Mouse (Mus musculus) 416B (cell line): ENCODE measurements at regions not wholly inside any gene's neighbourhood (a gene's known extent, or its start where the extent isn't known, plus 50 kb on each side); places are given as distances from the start of the nearest gene placed in this dataset.

ENCODE experiments used
- DNase-seq: peaks from one replicate; pipeline ENCODE4 v3.0.0; 2011; ENCODE audit warnings: low read depth

DNA sequence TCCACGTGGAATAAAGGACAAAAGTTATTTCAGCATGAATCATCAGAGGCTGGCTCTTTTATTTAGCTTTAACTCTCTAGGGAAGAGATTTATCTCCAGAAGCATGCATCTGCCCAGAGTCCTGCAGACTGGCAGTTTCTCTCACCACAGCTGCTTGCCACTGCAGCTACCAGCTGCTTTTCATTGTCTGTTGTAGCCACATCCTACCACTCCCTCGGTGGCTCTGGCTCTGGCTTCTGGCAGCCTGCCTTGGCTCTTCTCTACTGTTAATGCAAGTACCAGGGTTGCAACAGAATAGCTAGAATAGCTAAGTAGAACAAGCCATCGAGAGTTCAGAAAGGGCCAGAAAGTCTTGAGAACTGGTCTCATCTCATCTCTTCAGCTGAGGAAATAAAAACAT lies 1014.2 kb downstream of the Nsun3 start:
- DNase-seq: peak; percentile 2

DNA sequence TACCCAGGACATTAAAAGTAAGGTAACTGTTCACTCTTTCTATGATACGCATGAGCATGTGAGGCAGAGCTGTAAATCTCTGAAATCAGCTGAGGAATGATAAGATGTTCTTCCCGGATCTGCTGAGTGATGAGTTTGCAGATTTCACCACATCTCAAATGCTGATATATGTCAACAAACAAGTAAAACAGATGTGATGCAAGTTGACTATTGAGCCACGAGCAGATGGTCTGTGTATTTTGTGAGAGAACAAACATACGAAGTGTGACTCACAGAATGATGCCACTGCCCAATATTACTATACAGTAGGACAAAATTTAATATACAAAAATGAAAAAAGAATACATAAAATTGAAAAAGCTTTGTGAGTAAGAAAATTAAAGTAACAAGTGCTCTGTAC lies 1058.9 kb downstream of the Nsun3 start:
- no peak for DNase-seq
